Mouse (Mus musculus): ENCODE measurements at regions not wholly inside any gene's neighbourhood (a gene's known extent, or its start where the extent isn't known, plus 50 kb on each side); places are given as distances from the start of the nearest gene placed in this dataset.

DNA sequence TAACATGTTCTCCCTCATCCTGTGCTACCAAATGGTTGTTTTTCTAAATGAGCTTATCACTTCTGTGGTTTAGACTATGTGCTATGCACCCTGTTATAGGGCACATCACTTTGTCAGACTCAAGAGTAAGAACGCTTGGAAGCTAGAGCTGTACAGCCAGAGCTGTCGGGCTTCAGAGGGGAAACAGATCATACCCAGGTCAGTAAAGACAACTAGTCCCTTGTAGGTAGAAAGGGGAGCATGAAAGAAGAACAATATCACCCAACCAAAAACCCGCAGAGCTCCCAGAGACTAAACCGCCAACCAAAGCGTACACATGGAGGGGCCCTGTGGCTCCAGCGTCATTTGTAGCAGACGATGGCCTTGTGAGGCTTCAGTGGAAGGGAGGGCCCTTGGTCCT lies 239.0 kb upstream of the Zic4 start:
- TF ChIP-seq MYC (IDR thresholded peaks at IDR 0.05; ENCODE audit: low read depth, low read length) (no peak), MAX (IDR thresholded peaks at IDR 0.05; ENCODE audit: low read length) (no peak), BHLHE40 (IDR thresholded peaks at IDR 0.05; ENCODE audit: borderline replicate concordance, low read depth, low read length) (no peak), MAZ (IDR thresholded peaks at IDR 0.05; ENCODE audit: low read depth, low read length) (no peak)

Measured in MEL (cell line).